Mouse (Mus musculus): ENCODE measurements at regions not wholly inside any gene's neighbourhood (a gene's known extent, or its start where the extent isn't known, plus 50 kb on each side); places are given as distances from the start of the nearest gene placed in this dataset.
A peak's percentile ranks its signal among the peaks of the same experiment; 100 is the strongest.

DNA sequence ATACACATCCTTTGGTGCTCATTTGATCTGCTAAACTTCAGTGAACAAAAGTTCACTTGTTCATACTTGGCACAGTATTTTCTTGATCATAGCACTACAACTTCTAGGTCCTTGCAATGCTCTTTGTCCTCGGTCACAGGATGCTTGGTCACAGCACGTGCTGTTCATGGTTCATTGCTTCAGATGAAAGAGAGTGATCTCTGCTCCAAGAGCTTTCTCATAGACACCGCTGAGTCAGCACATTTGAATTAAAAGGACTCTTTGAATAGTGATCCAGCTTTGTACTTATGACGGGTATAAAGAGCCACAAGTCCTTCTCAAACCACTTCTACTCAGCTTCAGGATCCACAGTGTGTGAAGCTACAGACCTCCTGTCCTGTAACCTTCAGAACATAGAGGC, 649.3 kb upstream of the Arrdc4 start:
- peak in 1 of 2 experiments; percentile 3 for DNase-seq (ENCODE audit: low spot score in 2 of 2)

DNA sequence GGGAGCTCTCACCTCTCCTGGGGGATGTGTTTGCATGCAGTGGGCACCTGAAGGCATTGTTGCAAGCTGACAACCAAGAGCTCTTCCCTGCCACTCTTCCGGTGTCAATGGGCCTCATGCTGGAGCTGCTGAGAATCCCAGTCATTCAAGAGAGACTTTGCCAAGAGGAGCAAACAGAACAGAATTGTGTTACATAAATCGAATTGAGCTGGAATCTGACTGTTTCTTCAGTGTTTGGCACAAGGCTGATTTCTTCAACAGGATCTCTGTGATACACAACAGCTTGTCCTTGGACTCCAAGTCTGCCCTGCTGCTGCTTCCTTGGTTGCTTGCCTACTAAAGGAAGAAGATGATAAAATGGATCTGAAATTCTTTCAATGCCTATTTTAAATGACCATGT, 647.8 kb upstream of the Arrdc4 start:
- peak in 1 of 2 experiments; percentile 18 for DNase-seq (ENCODE audit: low spot score in 2 of 2)
